Mouse (Mus musculus) liver, postnatal 0 days (tissue): ENCODE results near the gene Grhpr.

Source experiments
- CTCF ChIP-seq: sonication (generic); IDR thresholded peaks from 2 replicates; pipeline ENCODE4 v1.5.1; 2016; ENCODE audit warnings: antibody characterized with exemption, low read depth
- EP300 ChIP-seq: IDR thresholded peaks from 2 replicates; pipeline ENCODE4 v1.6.1; 2016; ENCODE audit warnings: antibody characterized with exemption, low read depth, mild to moderate bottlenecking

GRCm38 (mm10) chr4:44948314-44948713, 32.9 kb upstream of the Grhpr start:
- TF ChIP-seq EP300, result no peak
- TF ChIP-seq CTCF, result no peak
